12 mouse cellular contexts compared by ENCODE assay signal in genomic region chr12:25310293-25310946, GRCm38 (mm10).
DNase-seq lines count a peak whose midpoint lies in the region; ATAC-seq and TF ChIP-seq lines count a peak whose summit lies in the region.
"Had no signal": no experiment of that assay in that cellular context is flagged by ENCODE, and none has a peak within 500 bp of the region (broad histone marks: within the 10 kb centered on the region; RNA-seq: fewer than 3 reads in every experiment).

No protein-coding gene starts in this region.

- H3K27me3 ChIP-seq in hindbrain, postnatal 0 days (ENCODE audit: insufficient read depth, low read length): no peaks in the 10 kb centered on the region
- H3K27me3 ChIP-seq in hindbrain, embryonic 11.5 days (ENCODE audit: control insufficient read depth, insufficient read depth, low read length): no peaks in the 10 kb centered on the region
- H3K27me3 ChIP-seq in lung, postnatal 0 days (replicated peaks; ENCODE audit: insufficient read depth, low read length): no peaks in the 10 kb centered on the region
- no peaks in the 10 kb centered on the region for H3K27me3 ChIP-seq in forebrain, embryonic 10.5 days (ENCODE audit: poor library complexity, severe bottlenecking)
- H3K27me3 ChIP-seq: limb, embryonic 13.5 days; neural tube, embryonic 12.5 days had no signal

- no peak for ATAC-seq in hindbrain, postnatal 0 days
- no peak for ATAC-seq in hindbrain, embryonic 11.5 days (ENCODE audit: low FRiP score)
- peak; percentile 92 for ATAC-seq in lung, postnatal 0 days
- no peak for ATAC-seq in activated CD4-positive, CD25-positive, alpha-beta regulatory T cell, adult 4 months

- TF ChIP-seq EP300 in lung, postnatal 0 days (IDR thresholded peaks at IDR 0.05): peak; percentile 62

- no peak overlapping the region for H3K4me3 ChIP-seq in hindbrain, postnatal 0 days (ENCODE audit: low read length)
- no peak overlapping the region for H3K4me3 ChIP-seq in hindbrain, embryonic 11.5 days (ENCODE audit: low read depth, low read length)
- no peak overlapping the region for H3K4me3 ChIP-seq in lung, postnatal 0 days (ENCODE audit: low read depth, low read length)
- no peak overlapping the region for H3K4me3 ChIP-seq in forebrain, embryonic 10.5 days
- H3K4me3 ChIP-seq: limb, embryonic 13.5 days; neural tube, embryonic 12.5 days had no signal

- H3K27ac ChIP-seq in hindbrain, postnatal 0 days: no peak overlapping the region
- no peak overlapping the region for H3K27ac ChIP-seq in hindbrain, embryonic 11.5 days (ENCODE audit: low read depth, low read length)
- peak overlapping the region; percentile 11; the same call in 1 of the 2 replicates for H3K27ac ChIP-seq in lung, postnatal 0 days (ENCODE audit: low read length)
- H3K27ac ChIP-seq in forebrain, embryonic 10.5 days: no peak overlapping the region
- H3K27ac ChIP-seq: limb, embryonic 13.5 days; neural tube, embryonic 12.5 days had no signal

- TF ChIP-seq CTCF in hindbrain, postnatal 0 days (IDR thresholded peaks at IDR 0.05; ENCODE audit: low read depth): no peak
- no peak for TF ChIP-seq CTCF in lung, postnatal 0 days (IDR thresholded peaks at IDR 0.05)

- 58% methylated on average over 6 of the region's 6 CpGs for WGBS in hindbrain, postnatal 0 days
- 68% methylated on average over 6 of the region's 6 CpGs for whole genome bisulfite sequencing in hindbrain, embryonic 11.5 days
- WGBS in lung, postnatal 0 days: 26% methylated on average over 6 of the region's 6 CpGs
- WGBS in forebrain, embryonic 10.5 days: 69% methylated on average over 6 of the region's 6 CpGs

- no peaks in the 10 kb centered on the region for H3K4me1 ChIP-seq in hindbrain, postnatal 0 days (ENCODE audit: insufficient read depth, low read length)
- no peaks in the 10 kb centered on the region for H3K4me1 ChIP-seq in hindbrain, embryonic 11.5 days (replicated peaks; ENCODE audit: control insufficient read depth, insufficient read depth, low read length)
- peaks cover 3% of the 10 kb centered on the region; the same call in 1 of the 2 replicates for H3K4me1 ChIP-seq in lung, postnatal 0 days (ENCODE audit: insufficient read depth, low read depth, low read length)
- peaks cover 7% of the 10 kb centered on the region for H3K4me1 ChIP-seq in forebrain, embryonic 10.5 days
- H3K4me1 ChIP-seq: neural tube, embryonic 12.5 days had no signal

- intact Hi-C loops in left cerebral cortex, postnatal 36 days (cut with DNase I): no loop called here

- no peak overlapping the region for H3K4me2 ChIP-seq in hindbrain, postnatal 0 days (ENCODE audit: low read depth, low read length)
- H3K4me2 ChIP-seq in hindbrain, embryonic 11.5 days (replicated peaks; ENCODE audit: low read depth, low read length): no peak overlapping the region
- no peak overlapping the region for H3K4me2 ChIP-seq in lung, postnatal 0 days (replicated peaks; ENCODE audit: low read depth, low read length)
- H3K4me2 ChIP-seq: limb, embryonic 13.5 days; neural tube, embryonic 12.5 days had no signal

- peak; percentile 34 for DNase-seq in hindbrain, postnatal 0 days (ENCODE audit: low spot score)
- DNase-seq in hindbrain, embryonic 11.5 days (ENCODE audit: low spot score): no peak
- peak; percentile 92 for DNase-seq in adrenal gland, adult 2 months
- peak; percentile 40 for DNase-seq in gonadal fat pad, adult 2 months (ENCODE audit: low read depth)
- peak; percentile 85 for DNase-seq in lung, postnatal 0 days (ENCODE audit: low spot score)
- no peak for DNase-seq in forebrain, embryonic 10.5 days (ENCODE audit: extremely low spot score, low spot score)
- DNase-seq in left cerebral cortex, postnatal 36 days (ENCODE audit: low spot score in 2 of 2): no peak
- DNase-seq: cerebellum, adult 9-10 months; gastrocnemius, postnatal 14 days had no signal

- no peak overlapping the region for H3K9ac ChIP-seq in hindbrain, postnatal 0 days (replicated peaks; ENCODE audit: low read length)
- H3K9ac ChIP-seq in hindbrain, embryonic 11.5 days (ENCODE audit: low read depth, low read length): no peak overlapping the region
- no peak overlapping the region for H3K9ac ChIP-seq in lung, postnatal 0 days (replicated peaks; ENCODE audit: low read depth)
- H3K9ac ChIP-seq: limb, embryonic 13.5 days; neural tube, embryonic 12.5 days had no signal

- H3K36me3 ChIP-seq in hindbrain, postnatal 0 days (ENCODE audit: insufficient read depth, low read length): no peaks in the 10 kb centered on the region
- no peaks in the 10 kb centered on the region for H3K36me3 ChIP-seq in hindbrain, embryonic 11.5 days (ENCODE audit: control insufficient read depth, insufficient read depth, low read length)
- H3K36me3 ChIP-seq in lung, postnatal 0 days (ENCODE audit: insufficient read depth, low read length): no peaks in the 10 kb centered on the region
- no peaks in the 10 kb centered on the region for H3K36me3 ChIP-seq in forebrain, embryonic 10.5 days (replicated peaks)
- H3K36me3 ChIP-seq: limb, embryonic 13.5 days; neural tube, embryonic 12.5 days had no signal

- H3K9me3 ChIP-seq in hindbrain, postnatal 0 days (ENCODE audit: low read length): no peaks in the 10 kb centered on the region
- no peaks in the 10 kb centered on the region for H3K9me3 ChIP-seq in hindbrain, embryonic 11.5 days (ENCODE audit: control insufficient read depth, low read length)
- H3K9me3 ChIP-seq in lung, postnatal 0 days (ENCODE audit: low read length): no peaks in the 10 kb centered on the region
- H3K9me3 ChIP-seq in forebrain, embryonic 10.5 days: no peaks in the 10 kb centered on the region
- H3K9me3 ChIP-seq: limb, embryonic 13.5 days; neural tube, embryonic 12.5 days had no signal

Comparison
In these comparisons a context has a peak if more than half of its experiments do, and no peak if none do; other contexts are left out.
1. DNase-seq: peak in hindbrain, postnatal 0 days (single experiment), adrenal gland, adult 2 months (single experiment), gonadal fat pad, adult 2 months (single experiment) and lung, postnatal 0 days (single experiment); none in hindbrain, embryonic 11.5 days (single experiment), forebrain, embryonic 10.5 days (single experiment) and left cerebral cortex, postnatal 36 days (0 of 2).